Mouse (Mus musculus) embryonic stem cell, embryonic (primary cell): ENCODE data around the gene Cryzl2.

ENCODE experiments used
- CTCF ChIA-PET, 4 experiments: fragments of 300-600 bp in 2 of 4; fragments of 350-600 bp in 2 of 4; sonication (Branson Sonifier 250); formaldehyde crosslinking; loops; one replicate each; lab custom pipeline; 2022; ENCODE audit warnings: inconsistent platforms in 2 of 4; lab: Charles Lee
- POLR2A ChIA-PET, 4 experiments: fragments of 300-600 bp in 2 of 4; fragments of 350-600 bp in 2 of 4; sonication (Branson Sonifier 250); formaldehyde crosslinking; loops; one replicate each; lab custom pipeline; 2022; ENCODE audit warnings: antibody characterized with exemption in 4 of 4, inconsistent platforms in 1 of 4; lab: Charles Lee

Gene Cryzl2

GRCm38 (mm10) chr1:157449981-157450636 is 8.3 kb upstream of the Cryzl2 start:
- ChIA-PET POLR2A (interaction anchor here in 3 of 4 experiments (0.6 to 3.1 kb wide), 10 partner anchors 8 to 374 kb away, joined by 3 to 18 read pairs (median 6); partner anchors contain the start of genes Cryzl2 (in 2 of the 3) and Rasal2 (in 1 of the 3)), CTCF (interaction anchor here in 3 of 4 experiments (1.6 to 2.4 kb wide), 4 partner anchors 8 to 10 kb away, joined by 4 to 11 read pairs (median 8); partner anchors contain the start of gene Cryzl2 (in 3 of the 3))

DNA sequence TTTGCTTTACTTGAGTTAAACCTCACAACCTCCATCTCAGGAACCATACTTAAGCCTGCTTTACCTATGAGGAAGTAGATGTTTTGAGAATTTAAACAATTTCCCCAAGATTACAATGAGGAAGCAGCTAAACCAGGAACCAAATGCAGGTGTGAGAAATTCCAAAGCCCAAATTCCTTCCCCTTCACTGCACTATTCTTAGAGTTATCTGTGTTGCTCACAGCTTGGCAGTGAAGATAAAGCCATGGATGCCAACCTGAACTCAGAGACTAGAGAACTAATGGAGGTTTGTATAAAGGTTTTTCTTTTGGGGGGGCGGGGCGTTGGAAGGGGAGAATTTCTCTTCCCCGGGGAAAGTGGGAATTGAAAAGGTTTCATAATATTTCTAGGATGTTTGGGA is 6.1 kb upstream of the Cryzl2 start:
- ChIA-PET POLR2A (interaction anchor here in 2 of 4 experiments (0.6 to 2.3 kb wide), 2 partner anchors 9 to 1782 kb away, joined by 5 to 12 read pairs; no protein-coding TSS in a partner anchor), CTCF (interaction anchor here in 1 of 4 experiments (0.7 kb wide), 1 partner anchor 1081 kb away, joined by 6 read pairs; no protein-coding TSS in a partner anchor)

GRCm38 (mm10) chr1:157452759-157453549 is 5.4 kb upstream of the Cryzl2 start:
- ChIA-PET POLR2A (interaction anchor here in 2 of 4 experiments (0.5 to 2.3 kb wide), 3 partner anchors 10 to 503 kb away, joined by 3 to 12 read pairs (median 3); partner anchors contain the start of gene Rasal2 (in 1 of the 2)), CTCF (no interaction called here)

DNA sequence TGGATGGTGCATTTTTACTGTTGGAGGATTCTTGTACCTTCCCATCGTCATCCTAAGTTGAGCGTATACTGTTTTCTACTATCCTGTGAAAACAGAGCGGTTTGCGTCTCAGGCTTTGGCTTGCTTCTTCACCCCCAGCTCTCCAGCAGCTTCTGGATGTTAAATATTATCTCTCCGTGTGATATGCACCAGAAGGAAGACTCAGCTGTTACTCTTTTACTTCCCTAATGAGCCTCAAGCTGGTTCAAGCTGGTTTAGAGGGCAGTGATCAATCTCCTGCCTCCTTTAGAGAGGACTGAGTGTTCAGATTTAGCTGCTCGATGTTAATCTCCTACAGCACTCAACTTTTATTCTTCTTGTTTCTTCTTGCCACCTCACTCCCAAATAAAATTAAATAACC is 3.5 kb upstream of the Cryzl2 start:
- CTCF ChIA-PET: interaction anchor here in 3 of 4 experiments (0.6 to 1.4 kb wide), 3 partner anchors 26 to 373 kb away, joined by 3 to 4 read pairs (median 4); no protein-coding TSS in a partner anchor
- POLR2A ChIA-PET: interaction anchor here in 1 of 4 experiments (0.6 to 1.2 kb wide), 3 partner anchors 12 to 159 kb away, joined by 3 to 5 read pairs (median 3); no protein-coding TSS in a partner anchor

GRCm38 (mm10) chr1:157457789-157458188 is 588 bp upstream of the Cryzl2 start:
- ChIA-PET CTCF (interaction anchor here (0.6 to 2.2 kb wide), 39 partner anchors 8 to 1482 kb away, joined by 3 to 27 read pairs (median 5); partner anchors contain the start of gene Rasal2 (in 2 of the 4)), POLR2A (interaction anchor here (0.6 to 2.2 kb wide), 25 partner anchors 8 to 380 kb away, joined by 3 to 14 read pairs (median 6); partner anchors contain the start of gene Rasal2 (in 4 of the 4))

DNA sequence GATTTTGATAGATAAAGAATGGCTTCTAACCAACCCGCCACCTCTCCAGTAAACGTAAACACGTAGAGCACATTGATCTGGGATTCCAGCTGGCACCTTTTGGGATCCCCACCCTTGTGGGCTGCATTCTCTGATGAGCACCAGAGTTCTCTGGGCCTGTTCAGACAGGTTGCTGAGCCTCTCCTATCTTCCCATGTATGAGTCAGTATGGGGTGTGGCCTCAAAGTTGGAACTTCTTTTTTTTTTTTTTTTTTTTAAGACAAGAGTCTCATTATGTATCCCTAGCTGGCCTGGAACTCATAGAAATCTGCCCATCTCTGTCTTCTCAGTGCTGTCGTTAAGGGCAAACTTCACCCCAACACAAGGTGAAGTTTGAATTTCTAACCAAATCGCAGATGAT is 1.5 kb downstream of the Cryzl2 start:
- ChIA-PET CTCF (interaction anchor here in 3 of 4 experiments (0.6 to 2.2 kb wide), 3 partner anchors 12 to 378 kb away, joined by 4 to 27 read pairs (median 6); no protein-coding TSS in a partner anchor), POLR2A (interaction anchor here in 1 of 4 experiments (0.6 to 2.2 kb wide), 6 partner anchors 14 to 1113 kb away, joined by 3 to 12 read pairs (median 6); no protein-coding TSS in a partner anchor)

GRCm38 (mm10) chr1:157461276-157461675 is 2.9 kb downstream of the Cryzl2 start:
- CTCF ChIA-PET: no interaction called here
- POLR2A ChIA-PET: interaction anchor here in 2 of 4 experiments (0.7 to 1.3 kb wide), 3 partner anchors 8 to 50 kb away, joined by 3 to 5 read pairs (median 4); no protein-coding TSS in a partner anchor

DNA sequence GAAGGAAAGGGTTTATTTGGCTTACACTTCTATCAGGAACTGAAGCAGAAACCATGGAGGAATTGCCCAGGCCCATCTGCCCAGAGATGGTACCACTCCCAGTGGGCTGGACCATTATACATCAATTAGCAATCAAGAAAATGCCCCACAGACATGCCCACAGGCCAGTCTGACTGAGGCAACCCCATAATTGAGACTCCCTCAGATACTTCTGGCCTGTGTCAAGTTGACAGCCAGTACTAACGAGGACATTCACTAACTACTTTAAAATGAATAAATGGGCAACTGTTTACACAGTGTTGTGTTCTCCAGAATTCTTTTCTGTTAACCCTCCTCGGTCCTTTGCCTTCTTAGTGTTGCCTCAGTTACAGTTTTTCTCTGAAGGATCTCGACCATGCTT is 4.0 kb downstream of the Cryzl2 start:
- CTCF ChIA-PET: no interaction called here
- POLR2A ChIA-PET: interaction anchor here in 1 of 4 experiments (1.3 kb wide), 1 partner anchor 13 kb away, joined by 4 read pairs; no protein-coding TSS in a partner anchor

GRCm38 (mm10) chr1:157465194-157465593 is 6.8 kb downstream of the Cryzl2 start:
- POLR2A ChIA-PET: interaction anchor here in 2 of 4 experiments (1.0 to 2.1 kb wide), 4 partner anchors 21 to 71 kb away, joined by 3 to 5 read pairs (median 4); partner anchors contain the start of gene Rasal2 (in 1 of the 2)
- CTCF ChIA-PET: interaction anchor here (0.5 to 2.9 kb wide), 37 partner anchors 8 to 1588 kb away, joined by 3 to 16 read pairs (median 4); partner anchors contain the start of gene Rasal2 (in 2 of the 4)

DNA sequence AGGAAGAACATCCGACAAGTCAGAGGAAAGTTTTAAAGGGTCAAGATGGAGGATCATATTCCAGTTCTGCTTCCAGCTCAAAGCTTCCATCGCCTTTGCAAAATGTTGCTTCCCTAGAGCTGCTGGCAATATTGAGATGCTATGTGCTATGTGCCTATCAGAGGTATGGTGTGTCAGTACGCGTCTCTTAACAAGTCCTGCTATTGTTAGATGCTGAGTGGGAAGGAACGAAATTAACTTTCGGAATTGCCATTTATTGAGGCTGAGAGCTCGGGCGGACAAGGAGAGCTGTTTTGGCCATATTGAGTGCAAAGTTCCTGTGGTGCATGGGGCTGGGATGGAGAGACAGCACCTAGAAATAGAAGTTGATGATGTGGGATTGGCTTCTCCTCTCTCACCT is 9.5 kb downstream of the Cryzl2 start:
- CTCF ChIA-PET: no interaction called here
- POLR2A ChIA-PET: interaction anchor here in 1 of 4 experiments (0.7 kb wide), 1 partner anchor 9 kb away, joined by 3 read pairs; the partner anchor contains the start of gene Cryzl2

DNA sequence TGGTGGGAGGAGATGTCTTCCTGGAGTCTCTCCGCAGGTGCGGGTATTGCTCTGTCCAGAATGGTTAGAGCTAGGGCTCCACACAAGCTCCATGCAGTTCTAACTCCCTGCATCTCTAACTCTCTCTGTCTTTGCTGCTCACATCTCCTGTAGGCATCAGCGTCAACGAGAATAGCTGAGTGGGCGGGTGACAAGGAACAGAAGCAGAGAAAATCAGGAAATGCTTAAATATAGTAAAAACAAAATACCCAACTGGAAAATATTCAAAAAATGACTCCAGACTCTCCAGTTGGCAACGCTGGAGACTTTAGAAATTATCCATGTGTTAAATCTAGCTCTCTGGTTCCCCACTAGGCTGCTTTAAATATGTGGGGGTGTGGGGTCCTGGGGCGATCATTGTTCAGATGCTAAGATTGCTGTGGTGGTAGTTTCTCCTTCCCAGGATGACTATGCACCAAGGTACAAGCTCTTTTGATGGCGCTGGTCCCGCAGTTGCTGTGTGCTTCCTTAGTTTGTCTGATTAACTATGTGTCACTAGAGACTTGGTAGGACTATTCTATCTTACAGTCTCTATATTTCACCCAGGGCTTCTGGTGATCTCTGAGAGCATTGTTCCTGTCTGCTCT is 12.5 kb downstream of the Cryzl2 start:
- ChIA-PET CTCF (interaction anchor here in 2 of 4 experiments (1.2 to 1.9 kb wide), 4 partner anchors 12 to 389 kb away, joined by 3 to 4 read pairs (median 3); partner anchors contain the start of gene Cryzl2 (in 2 of the 2)), POLR2A (interaction anchor here in 1 of 4 experiments (0.8 to 2.0 kb wide), 2 partner anchors 13 to 22 kb away, joined by 3 to 6 read pairs; partner anchors contain the start of gene Cryzl2)

DNA sequence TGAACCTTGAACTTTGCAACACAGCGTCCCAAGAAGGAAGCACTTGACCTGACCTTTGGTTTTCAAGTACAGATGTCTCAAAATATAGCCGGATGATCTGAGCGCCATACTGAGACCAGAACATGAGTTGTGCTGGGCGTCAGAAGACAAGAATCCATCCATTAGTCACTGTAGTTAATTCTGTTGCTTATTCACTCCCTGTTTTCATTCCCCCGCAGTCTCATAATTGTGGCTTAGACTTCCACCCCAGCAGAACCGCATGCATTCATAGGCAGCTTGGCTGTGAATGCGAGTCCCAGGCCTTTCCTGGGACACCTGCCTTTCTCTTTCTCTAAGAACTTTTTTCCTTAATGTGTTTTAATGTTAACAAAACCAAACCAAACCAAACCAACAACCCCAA is 14.3 kb downstream of the Cryzl2 start:
- CTCF ChIA-PET: interaction anchor here in 3 of 4 experiments (0.9 to 1.5 kb wide), 3 partner anchors 8 to 14 kb away, joined by 4 to 5 read pairs (median 5); partner anchors contain the start of gene Cryzl2 (in 1 of the 3)
- POLR2A ChIA-PET: interaction anchor here in 1 of 4 experiments (1.9 kb wide), 1 partner anchor 12 kb away, joined by 5 read pairs; no protein-coding TSS in a partner anchor

DNA sequence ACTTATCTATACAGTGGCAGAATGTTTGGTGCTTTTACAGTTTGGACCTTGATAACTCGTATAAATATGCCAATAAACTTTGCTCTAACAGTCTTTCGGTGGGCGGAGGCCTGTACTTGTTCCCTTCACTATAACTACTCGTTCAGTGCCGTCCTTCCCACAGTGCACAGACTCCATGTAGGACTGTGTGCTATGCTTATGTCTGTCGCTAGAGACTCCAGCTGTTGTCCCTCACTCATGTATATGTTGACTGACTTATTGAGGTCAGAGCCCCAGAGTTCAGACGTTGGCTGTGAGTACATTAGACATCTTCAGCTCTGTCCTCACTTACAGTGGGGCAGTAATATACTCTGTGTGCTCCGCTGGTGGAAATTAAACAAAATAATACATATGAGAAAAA is 16.5 kb downstream of the Cryzl2 start:
- POLR2A ChIA-PET: interaction anchor here in 3 of 4 experiments (0.5 to 1.0 kb wide), 4 partner anchors 16 to 414 kb away, joined by 3 to 7 read pairs (median 4); partner anchors contain the start of gene Cryzl2 (in 1 of the 3)
- CTCF ChIA-PET: interaction anchor here in 2 of 4 experiments (0.8 to 1.4 kb wide), 2 partner anchors 10 kb away, joined by 3 to 4 read pairs; no protein-coding TSS in a partner anchor

DNA sequence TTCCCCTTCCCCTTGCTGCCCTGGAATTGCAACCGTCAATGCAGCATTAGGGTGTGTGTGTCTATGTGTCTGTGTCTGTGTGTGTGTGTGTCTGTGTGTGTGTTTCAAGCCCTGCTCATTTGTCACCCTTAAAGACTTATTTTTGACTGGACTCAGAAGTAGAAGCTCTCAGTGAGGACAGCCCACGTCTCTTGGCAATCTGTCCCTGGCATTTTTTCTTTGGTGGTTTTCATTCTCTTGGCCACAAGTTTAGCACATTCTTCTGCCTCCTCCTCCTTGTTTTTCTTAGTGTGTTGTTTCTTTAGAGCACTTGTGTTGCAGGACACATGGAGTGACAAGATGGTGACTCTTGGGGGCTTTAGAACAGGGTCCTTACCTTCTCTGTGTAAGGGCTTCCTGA is 17.9 kb downstream of the Cryzl2 start:
- CTCF ChIA-PET: interaction anchor here in 2 of 4 experiments (1.2 to 1.4 kb wide), 2 partner anchors 11 kb away, joined by 3 to 4 read pairs; no protein-coding TSS in a partner anchor
- POLR2A ChIA-PET: interaction anchor here in 1 of 4 experiments (1.6 kb wide), 1 partner anchor 61 kb away, joined by 6 read pairs; no protein-coding TSS in a partner anchor

DNA sequence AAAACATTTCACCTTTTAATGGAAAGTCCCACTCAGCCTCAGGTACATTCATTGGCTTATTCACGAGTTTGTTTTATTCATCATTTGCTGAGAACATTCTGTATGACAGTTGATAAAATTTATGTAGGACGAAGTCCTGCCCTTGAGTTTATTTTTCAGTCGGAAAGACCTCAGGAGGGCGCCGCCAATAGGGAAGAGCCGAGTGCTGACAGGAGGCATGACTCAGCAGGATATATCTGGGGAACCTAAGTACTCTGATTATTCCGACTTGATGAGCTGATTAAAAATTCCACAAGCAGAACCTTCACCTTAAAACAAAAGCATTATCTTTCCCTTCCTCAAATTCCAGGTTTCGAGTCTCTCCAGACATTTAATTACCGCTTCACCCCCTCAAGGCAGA is 21.7 kb downstream of the Cryzl2 start:
- ChIA-PET CTCF (interaction anchor here in 2 of 4 experiments (0.7 to 0.9 kb wide), 2 partner anchors 15 to 57 kb away, joined by 3 read pairs; no protein-coding TSS in a partner anchor), POLR2A (interaction anchor here in 1 of 4 experiments (0.6 kb wide), 2 partner anchors 99 to 733 kb away, joined by 3 read pairs; no protein-coding TSS in a partner anchor)

DNA sequence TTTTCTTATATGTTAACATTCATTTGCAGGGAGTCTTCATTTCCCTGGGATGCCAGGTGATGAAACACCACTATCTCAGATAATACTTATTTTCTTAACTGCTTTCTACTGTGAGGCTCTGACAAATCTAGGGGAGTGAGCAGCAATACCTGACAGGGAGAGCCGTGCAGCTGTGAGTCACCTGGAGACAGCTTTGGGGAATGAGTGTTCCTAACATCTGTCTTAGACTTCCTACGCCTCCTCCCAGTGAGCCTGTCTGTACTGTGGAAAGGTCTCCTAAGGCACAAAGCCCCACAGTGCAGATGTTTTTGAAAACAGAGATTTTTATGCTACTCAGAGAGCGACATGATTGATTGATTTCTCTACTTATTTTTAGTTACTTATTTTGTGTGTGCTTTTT is 22.5 kb downstream of the Cryzl2 start:
- ChIA-PET CTCF (interaction anchor here in 2 of 4 experiments (0.6 to 0.9 kb wide), 2 partner anchors 16 to 26 kb away, joined by 3 read pairs; no protein-coding TSS in a partner anchor), POLR2A (no interaction called here)

DNA sequence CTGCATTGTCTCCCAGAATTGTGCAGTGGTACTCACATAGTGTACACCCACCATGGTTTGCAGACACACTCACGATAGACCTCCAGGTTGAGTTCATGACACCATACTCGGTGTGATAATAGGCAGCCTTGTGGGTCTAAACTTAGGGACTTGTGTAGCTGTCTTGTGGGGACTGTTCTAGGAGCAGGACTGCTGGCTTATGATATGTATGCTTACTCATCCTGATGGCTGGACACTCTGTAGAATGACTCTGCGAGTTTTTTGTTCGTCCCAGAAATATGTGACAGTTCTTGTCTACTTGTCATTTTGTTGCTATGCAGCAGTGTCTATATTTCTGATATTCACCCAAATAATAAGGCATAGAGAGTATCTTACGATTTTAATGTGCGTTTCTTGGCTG is 23.3 kb downstream of the Cryzl2 start:
- ChIA-PET CTCF (no interaction called here), POLR2A (no interaction called here)
